Mouse (Mus musculus) midbrain, embryonic 11.5 days (tissue): ENCODE measurements at regions not wholly inside any gene's neighbourhood (a gene's known extent, or its start where the extent isn't known, plus 50 kb on each side); places are given as distances from the start of the nearest gene placed in this dataset.
A peak's percentile ranks its signal among the peaks of the same experiment; 100 is the strongest.

Experiments used
- ATAC-seq: fragments of 200-750 bp; cut with Nextera tagmentation; 2 replicates; pipeline ENCODE4 v1.8.0; 2017; ENCODE audit warnings: moderate TSS enrichment, moderate library complexity; ENCODE audit not compliant: low FRiP score
- DNase-seq: peaks from one replicate; pipeline ENCODE4 v3.0.0; 2015; ENCODE audit warnings: low spot score; ENCODE audit errors: missing footprints
- H3K27ac ChIP-seq: fragments of 300-500 bp; sonication (generic); 2 replicates; pipeline ENCODE4 v1.5.1; 2014; ENCODE audit warnings: low read depth, low read length
- H3K27me3 ChIP-seq: fragments of 300-500 bp; sonication (generic); 2 replicates; pipeline ENCODE4 v1.6.1; 2014; ENCODE audit warnings: mild to moderate bottlenecking, low read length, moderate library complexity, mixed read lengths; ENCODE audit not compliant: control insufficient read depth, insufficient read depth
- H3K36me3 ChIP-seq: fragments of 300-500 bp; sonication (generic); 2 replicates; pipeline ENCODE4 v1.6.1; 2014; ENCODE audit warnings: mild to moderate bottlenecking, low read length, moderate library complexity, mixed read lengths; ENCODE audit not compliant: control insufficient read depth, insufficient read depth
- H3K4me1 ChIP-seq: fragments of 300-500 bp; sonication (generic); 2 replicates; pipeline ENCODE4 v1.6.1; 2014; ENCODE audit warnings: low read length; ENCODE audit not compliant: control insufficient read depth, insufficient read depth
- H3K4me2 ChIP-seq: fragments of 300-500 bp; sonication (generic); 2 replicates; pipeline ENCODE4 v1.6.1; 2014; ENCODE audit warnings: mild to moderate bottlenecking, moderate library complexity
- H3K4me3 ChIP-seq: fragments of 300-500 bp; sonication (generic); 2 replicates; pipeline ENCODE4 v1.5.1; 2014; ENCODE audit warnings: low read depth, low read length
- H3K9ac ChIP-seq: fragments of 300-500 bp; sonication (generic); 2 replicates; pipeline ENCODE4 v1.6.1; 2014; ENCODE audit warnings: low read length
- H3K9me3 ChIP-seq: fragments of 300-500 bp; sonication (generic); 2 replicates; pipeline ENCODE4 v1.6.1; 2016; ENCODE audit warnings: low read length; ENCODE audit not compliant: control insufficient read depth
- WGBS: fragments of 180-500 bp; shearing (Covaris S2); extraction: QIAGEN DNeasy Blood & Tissue Kit; methylation state at CpG from one replicate; pipeline ENCODE4 v1.1.7; 2014; 5-methylcytosine and 5-hydroxymethylcytosine counted together

DNA sequence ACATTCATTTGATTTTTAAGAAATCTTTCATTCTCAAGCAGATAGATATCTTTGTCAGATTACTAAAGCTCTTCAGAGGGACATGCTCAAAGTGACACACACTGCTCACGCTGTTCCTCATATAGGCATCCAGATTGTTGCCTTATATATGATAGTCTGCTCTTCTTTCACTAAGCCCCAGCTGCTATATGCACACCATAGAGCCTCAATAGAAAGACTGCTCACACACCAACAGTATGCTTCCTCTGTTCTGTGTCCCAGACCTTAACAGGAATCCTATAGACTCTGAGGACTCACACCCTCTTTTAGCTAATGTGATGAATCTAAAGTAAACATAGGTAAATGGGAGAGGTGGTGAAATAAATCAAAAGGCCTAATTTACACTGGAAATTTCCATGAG is 561.8 kb downstream of the Smarca1 start:
- H3K4me1 ChIP-seq, result no peaks in the 10 kb centered on the region
- no peak overlapping the region for H3K27ac ChIP-seq
- H3K36me3 ChIP-seq, result no peaks in the 10 kb centered on the region
- H3K4me2 ChIP-seq, result no peak overlapping the region
- no peaks in the 10 kb centered on the region for H3K27me3 ChIP-seq
- WGBS, result 76% methylated on average over 1 of the region's 1 CpGs
- ATAC-seq, result no peak; the same call in 1 of the 2 replicates
- H3K4me3 ChIP-seq, result no peak overlapping the region
- DNase-seq, result no peak
- no peaks in the 10 kb centered on the region for H3K9me3 ChIP-seq
- no peak overlapping the region for H3K9ac ChIP-seq

DNA sequence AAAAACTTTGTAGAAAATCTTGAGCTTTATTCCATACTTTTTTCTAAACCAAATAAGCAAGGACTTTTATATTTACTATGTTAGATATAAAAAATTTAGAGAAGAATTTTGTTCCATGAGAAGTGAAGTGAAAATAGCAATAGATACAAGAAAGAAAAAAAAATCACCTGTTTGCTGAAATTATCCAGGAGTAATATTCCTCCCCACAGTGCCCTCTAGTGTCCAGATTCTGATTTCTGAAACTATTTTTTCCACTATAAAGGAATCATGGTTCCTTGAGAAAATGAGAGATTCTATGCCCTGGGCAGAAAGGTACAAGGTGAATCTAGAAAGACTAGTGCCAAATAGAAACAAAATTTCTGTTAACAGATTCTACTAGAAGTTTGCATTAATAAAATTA is 564.0 kb downstream of the Smarca1 start:
- no peaks in the 10 kb centered on the region for H3K36me3 ChIP-seq
- H3K27ac ChIP-seq, result no peak overlapping the region
- H3K4me3 ChIP-seq, result no peak overlapping the region
- H3K4me2 ChIP-seq, result no peak overlapping the region
- H3K4me1 ChIP-seq, result no peaks in the 10 kb centered on the region
- no peaks in the 10 kb centered on the region for H3K9me3 ChIP-seq
- DNase-seq (peak; percentile 87), ATAC-seq (no peak)
- no peak overlapping the region for H3K9ac ChIP-seq
- no peaks in the 10 kb centered on the region for H3K27me3 ChIP-seq

DNA sequence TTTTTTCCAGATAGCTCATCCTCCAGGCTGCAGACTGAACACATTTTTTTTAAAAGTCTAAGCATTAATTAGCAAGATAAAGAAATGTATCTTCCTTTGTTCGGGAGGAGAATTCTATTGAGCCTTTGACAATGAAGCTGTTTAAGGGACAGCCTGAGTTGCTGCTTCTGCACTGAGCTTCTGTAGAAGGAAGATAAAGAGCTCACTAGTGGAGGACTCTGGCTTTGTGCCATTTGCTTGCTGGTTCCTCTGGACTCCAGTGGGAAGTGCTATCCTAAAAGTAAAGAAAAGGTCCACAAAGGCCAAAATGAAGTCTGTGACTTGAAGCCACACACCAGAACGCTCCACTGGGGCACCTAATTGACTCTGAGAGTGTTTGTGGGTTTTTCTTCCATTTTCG is 577.0 kb downstream of the Smarca1 start:
- Histone ChIP-seq H3K4me1 (no peaks in the 10 kb centered on the region), H3K27me3 (no peaks in the 10 kb centered on the region), H3K9ac (no peak overlapping the region), H3K4me3 (no peak overlapping the region), H3K36me3 (no peaks in the 10 kb centered on the region), H3K27ac (no peak overlapping the region), H3K9me3 (no peaks in the 10 kb centered on the region), H3K4me2 (no peak overlapping the region)
- 53% methylated on average over 3 of the region's 3 CpGs for WGBS
- DNase-seq (no peak), ATAC-seq (no peak)

DNA sequence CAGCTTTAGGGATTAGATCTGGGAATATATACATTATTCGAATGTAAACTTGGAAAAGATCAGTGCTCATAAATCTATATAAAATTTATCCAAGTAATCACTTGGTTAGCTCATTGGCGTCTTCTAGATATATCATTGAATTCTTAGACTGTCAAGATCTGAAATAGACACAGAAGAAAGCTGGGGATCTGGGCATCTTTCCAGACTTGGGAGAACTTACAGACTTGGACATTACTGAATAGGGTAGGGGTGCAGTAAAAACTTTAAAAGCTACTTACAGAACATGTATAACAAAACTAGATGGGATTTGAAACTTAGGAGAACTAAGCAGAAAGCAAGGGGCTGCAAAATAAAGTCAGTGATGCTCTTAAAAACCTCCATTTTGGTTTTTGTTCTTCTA is 585.6 kb downstream of the Smarca1 start:
- Histone ChIP-seq H3K9me3 (no peaks in the 10 kb centered on the region), H3K4me3 (no peak overlapping the region), H3K4me1 (no peaks in the 10 kb centered on the region), H3K9ac (no peak overlapping the region), H3K27ac (no peak overlapping the region), H3K36me3 (no peaks in the 10 kb centered on the region), H3K4me2 (no peak overlapping the region), H3K27me3 (no peaks in the 10 kb centered on the region)
- 82% methylated on average over 2 of the region's 2 CpGs for WGBS
- DNase-seq (no peak), ATAC-seq (no peak)

DNA sequence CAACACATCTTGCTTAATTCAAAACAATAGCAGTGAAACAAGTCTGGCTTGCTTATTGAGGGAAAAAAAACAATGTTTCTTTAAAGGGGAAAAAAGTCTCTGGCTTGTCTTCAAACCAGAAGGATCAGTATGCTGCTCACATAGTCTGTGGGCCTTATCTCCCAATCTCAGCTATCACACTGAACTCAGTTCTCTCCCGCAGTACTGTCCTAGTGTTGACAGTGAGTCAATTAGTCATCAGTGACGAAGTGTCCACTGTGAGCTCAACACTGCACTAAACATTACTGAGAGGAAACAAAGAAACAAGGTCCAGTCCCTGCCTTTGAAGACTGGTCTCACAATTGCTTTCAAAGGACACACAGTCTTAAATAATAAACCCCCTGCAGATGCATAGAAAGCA is 589.2 kb downstream of the Smarca1 start:
- no peaks in the 10 kb centered on the region for H3K27me3 ChIP-seq
- no peaks in the 10 kb centered on the region for H3K9me3 ChIP-seq
- no peaks in the 10 kb centered on the region for H3K36me3 ChIP-seq
- H3K4me1 ChIP-seq, result no peaks in the 10 kb centered on the region
- no peak overlapping the region for H3K4me3 ChIP-seq
- DNase-seq (no peak), ATAC-seq (no peak)
- no peak overlapping the region for H3K4me2 ChIP-seq
- no peak overlapping the region for H3K9ac ChIP-seq
- H3K27ac ChIP-seq, result no peak overlapping the region
- WGBS, result 34% methylated on average over 2 of the region's 2 CpGs

DNA sequence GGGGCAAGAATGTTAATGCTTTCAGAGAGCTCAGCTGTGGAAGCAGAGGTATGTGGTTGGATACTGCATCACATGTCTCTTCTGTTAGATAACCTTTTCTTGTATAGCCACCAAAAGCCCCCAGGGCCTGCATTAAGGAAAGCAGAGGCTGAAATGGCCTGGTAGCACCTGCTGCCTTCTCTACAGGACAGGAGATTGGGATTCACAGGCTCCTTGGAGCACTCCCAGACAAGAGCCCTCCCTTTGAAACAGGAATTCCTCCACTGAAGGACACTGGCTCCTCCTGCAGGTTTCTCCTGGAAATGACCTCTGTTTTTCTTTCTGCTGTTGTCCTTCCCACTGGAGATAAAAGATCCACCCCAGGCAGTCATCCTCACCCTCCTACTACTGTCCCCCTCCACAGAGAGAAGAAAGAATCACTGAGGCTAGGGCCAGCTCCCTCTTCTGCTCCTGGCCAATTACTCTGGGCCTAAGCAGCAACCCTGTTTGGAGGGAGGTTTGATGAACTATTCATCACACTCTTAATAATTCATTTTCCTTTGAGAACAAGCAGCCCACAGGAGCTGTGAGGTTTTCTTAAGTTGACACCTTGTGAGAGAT is 600.1 kb downstream of the Smarca1 start:
- no peak overlapping the region for H3K27ac ChIP-seq
- ATAC-seq (peak; percentile 79), DNase-seq (peak; percentile 85)
- H3K4me1 ChIP-seq, result no peaks in the 10 kb centered on the region
- H3K36me3 ChIP-seq, result no peaks in the 10 kb centered on the region
- H3K4me3 ChIP-seq, result no peak overlapping the region
- H3K4me2 ChIP-seq, result no peak overlapping the region
- H3K9me3 ChIP-seq, result no peaks in the 10 kb centered on the region
- no peak overlapping the region for H3K9ac ChIP-seq
- no peaks in the 10 kb centered on the region for H3K27me3 ChIP-seq
